Mouse (Mus musculus) mature B cell (primary cell): ENCODE results near the gene Fstl3.

Source experiments
- in situ Hi-C: fragments of 300-500 bp; cut with MboI; formaldehyde crosslinking; loops from 2 replicates; pipeline ENCODE4 v1.14.3; 2019

The Fstl3 gene

DNA sequence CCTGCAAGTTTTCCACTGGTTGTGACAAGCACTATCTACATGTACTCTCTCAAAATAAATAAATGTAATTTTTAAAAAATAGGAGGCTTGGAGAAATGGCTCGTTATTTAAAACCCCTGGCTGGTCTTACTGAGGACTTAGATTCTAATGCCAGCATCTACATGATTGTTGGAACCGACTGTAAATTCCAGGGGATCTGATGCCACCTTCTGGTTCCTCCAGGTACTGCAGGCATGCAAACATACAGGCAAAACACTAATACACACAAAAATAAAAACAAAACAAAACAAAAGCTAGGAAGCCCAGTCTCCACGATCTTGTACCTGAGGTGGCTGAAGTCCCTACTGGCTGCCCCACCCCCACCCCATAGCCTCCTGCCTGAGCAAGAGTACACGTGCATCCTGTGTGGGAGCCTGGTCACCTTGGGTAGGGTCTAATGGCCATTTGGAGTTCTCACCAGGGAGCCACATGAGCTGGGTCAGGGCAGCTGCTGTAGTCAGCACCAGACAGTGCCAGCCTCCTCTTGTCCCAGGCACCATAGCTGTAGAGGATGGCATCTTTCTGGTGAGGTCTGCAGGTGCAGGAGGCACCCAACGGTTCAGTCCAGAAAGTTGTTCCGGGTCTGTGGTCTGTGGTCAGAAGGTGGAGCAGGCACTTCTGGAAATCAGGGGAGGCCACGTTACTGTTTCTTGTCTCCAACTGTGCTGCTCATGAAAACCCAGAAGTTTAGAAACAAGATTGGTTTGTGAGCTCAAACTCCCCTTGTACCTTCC, 11.5 kb downstream of the Fstl3 start:
- in situ Hi-C loops, result no loop called here

DNA sequence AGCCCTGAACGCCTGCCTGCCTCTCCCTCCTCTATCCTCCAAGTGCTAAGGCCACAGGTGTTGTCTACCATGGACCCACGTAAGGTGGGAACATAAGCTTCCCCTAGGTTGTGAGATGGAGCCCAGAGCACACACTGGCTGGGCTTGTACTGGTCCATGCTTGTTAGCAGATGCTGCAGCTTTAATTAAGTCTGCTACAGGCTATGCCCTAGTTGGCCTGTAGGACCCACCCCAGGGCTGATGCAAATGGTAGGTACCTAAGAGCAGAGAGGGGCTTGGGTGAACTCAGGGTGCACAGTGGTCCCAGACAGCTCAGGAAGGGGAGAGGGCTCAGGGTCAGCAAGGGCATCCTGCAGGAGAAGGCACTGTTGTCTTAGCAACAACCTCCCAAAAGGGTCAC, 12.5 kb downstream of the Fstl3 start:
- in situ Hi-C loops, result no loop called here

GRCm38 (mm10) chr10:79790861-79791260, 13.8 kb downstream of the Fstl3 start, which contains the start of gene Prss57:
TSS of gene Prss57 (minus strand) at chr10:79790961.
- in situ Hi-C loops, result no loop called here

DNA sequence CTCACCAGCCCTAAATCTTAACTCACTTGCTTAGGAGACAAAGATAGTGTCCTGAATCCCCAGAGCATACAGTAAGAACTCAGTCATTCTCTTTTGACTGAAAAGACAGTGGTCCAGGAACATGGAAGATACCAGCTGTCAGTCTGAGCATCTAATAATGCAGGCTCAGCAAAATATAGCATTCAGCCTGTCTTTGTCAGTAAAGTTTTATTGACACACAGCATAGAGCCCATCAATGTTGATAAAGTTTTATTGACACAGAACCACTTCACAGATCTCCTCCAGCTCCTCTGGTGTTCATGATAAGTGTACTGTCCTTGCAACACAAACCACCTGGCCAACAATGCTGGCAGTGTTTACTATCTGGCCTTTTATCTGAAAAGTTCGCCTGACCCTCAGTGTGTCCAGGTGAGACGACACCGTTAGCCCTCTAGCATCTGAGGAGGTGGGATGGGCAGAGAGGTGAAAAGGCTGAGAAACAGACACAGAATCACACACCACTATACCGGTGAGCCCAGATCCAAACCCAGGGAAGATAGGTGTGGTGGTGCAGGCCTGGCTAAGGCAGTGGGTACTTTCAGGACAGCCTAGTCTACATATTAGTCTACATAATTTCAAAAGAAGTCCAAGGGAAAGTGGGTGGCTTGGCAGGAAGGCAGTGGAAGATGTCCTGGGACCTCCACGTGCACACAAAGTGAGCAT, 15.4 kb downstream of the Fstl3 start:
- in situ Hi-C loops, result no loop called here

DNA sequence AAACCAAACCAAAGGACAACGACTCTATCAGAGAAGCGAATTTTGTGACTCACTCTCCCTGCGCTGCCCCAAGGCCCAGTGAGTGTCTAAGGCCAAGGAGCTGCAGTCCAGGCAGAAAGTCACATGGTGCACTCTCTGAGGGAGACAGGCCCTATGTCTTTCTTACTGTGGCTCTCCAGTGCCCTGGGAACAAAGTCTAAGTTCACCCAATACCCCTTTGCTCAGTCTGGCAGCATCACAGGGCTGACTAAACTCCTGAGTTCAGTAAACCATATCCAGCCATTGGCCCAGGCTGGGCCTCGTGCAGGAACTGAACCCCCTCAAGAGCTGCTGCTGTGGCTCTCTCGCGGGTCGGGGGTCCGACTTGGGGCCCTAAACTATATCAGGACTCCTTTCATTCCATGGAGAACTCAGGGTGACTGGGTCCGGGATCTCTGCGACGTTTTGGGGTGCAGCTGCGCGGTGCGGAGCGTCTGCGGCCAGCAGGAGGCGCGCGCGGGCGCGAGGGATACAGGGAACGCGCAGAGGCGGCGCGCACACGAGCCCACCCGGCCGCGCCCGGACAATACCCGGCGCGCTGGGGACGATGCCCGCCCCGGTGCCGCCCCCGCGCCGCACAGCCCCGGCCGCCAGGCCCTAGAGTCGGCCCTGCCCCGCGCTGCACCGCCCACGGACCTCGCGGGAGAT, 16.1 kb downstream of the Fstl3 start, which contains the start of gene Palm:
TSS of gene Palm (plus strand) at position 522 of the 687 bp plus-strand sequence.
- in situ Hi-C loops, result no loop called here

- in situ Hi-C loops, result no loop called here
These were observed 16.8 kb downstream of the Fstl3 start for GRCm38 (mm10) chr10:79793738-79794490.

GRCm38 (mm10) chr10:79794491-79794931, 17.4 kb downstream of the Fstl3 start:
- in situ Hi-C loops, result no loop called here

DNA sequence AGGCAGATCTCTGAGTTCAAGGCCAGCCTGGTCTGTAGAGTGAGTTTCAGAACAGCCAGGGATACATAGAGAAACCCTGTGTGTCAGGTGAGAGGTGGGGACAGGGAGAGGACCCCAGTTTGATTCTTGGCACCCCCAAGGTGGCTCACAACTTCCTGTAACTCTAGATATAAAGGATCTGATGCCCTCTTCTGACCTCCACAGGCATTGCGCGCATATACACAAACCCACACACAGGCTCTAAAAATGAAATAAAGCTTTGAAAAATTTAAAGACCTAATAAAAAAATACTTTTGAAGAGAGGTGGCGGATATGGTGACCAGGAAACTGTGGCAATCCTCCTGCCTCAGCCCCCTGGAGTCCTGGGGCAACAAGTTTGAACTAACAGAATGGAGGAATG, 18.8 kb downstream of the Fstl3 start:
- in situ Hi-C loops, result no loop called here

DNA sequence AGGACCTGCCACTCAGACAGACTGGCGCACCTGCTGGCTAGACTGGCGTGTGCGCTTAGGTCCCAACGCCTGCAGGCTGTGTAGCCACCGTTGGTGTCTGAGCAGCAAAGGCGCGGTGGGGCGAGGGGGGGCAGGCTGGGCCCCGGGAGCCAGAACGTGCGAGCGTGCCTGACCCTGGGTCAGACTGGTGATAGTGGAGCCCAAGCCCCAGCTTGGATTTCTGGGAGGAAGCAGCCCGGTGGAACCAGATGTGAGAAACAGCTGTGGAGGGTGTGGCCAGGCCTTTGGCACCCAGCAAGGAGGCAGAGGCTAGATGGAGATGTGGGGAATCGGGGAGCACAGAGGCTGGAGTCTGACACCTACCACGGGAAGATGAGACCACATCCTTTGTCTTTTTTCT, 20.3 kb downstream of the Fstl3 start:
- in situ Hi-C loops, result no loop called here

GRCm38 (mm10) chr10:79798289-79798928, 21.3 kb downstream of the Fstl3 start:
- in situ Hi-C loops, result no loop called here

DNA sequence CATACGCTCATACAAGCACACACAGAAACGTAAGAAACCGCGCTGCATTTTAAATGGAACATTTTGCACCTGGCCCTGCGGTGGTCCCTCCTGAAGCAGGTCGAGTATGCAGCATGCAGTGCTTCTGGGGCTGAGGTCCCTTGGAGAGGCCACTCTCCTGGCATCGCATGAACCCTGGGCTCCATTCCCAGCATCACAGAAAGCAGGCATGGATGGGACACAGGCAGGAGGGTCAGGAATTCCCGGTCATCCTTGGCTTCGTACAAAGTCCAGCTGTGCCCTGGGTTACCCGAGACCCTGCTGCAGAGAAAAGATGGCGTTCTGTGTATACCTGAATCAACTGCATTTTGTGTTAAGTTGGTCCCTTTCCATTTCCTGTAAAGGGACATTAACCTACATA, 23.4 kb downstream of the Fstl3 start:
- in situ Hi-C loops, result no loop called here

- in situ Hi-C loops, result no loop called here
These were observed 24.8 kb downstream of the Fstl3 start for GRCm38 (mm10) chr10:79801837-79802236.

DNA sequence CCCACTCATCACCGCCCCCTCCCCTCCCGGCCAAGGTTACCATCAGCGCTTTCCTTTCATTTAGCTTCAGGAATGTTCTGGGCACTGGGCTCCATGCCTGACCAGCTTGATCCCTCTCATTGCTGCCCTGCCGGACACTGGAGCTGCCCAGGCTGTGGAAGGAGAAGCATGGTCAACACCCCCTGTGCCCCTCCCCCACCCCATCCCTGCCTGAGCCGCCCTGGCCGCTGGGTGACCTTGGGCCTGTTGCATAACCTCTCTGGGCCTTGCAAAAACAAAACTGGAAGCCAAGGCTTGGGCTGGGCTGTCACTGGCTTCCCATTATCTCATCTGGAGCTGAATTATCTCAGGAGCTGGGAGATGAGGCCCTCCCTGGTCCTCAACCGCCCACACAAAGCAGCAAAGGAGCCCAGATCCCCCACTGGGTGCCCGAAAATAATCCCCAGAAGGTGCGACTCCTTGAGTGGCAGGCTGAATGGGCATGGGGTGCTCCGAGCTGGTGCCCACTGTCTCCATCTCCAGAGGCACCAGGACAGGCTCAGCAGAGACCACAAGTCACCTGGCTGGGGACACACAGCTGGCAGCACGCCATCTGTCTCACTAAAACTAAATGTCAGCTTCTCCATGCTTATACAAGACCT, 25.4 kb downstream of the Fstl3 start:
- in situ Hi-C loops, result no loop called here

DNA sequence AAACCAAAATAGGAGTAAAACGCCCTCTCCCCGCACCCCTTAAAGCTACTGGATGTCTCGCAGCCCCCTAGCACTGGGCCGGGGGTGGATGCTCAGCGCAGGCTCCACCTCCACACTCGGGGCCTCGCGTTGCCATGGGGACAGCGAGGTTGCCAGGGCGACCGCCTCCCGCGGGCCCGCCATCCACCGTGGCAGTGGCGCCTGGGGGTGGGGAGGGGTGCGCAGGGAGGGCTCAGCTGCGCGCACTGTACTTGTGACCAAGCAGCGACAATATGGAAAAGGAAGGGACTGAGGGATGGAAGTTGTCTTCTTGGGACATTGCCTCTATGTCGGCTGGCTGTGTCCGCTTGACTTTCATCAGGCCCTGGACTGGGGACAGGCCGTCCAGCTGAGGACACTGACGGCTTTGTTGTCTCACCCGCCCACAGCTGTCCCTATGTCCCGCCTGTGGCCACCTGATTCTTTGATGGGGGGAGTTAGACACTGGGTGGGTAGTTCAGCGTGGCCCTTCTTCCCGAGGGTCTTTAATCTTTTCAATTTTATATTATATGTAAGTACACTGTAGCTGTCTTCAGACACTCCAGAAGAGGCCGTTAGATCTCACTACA, 26.7 kb downstream of the Fstl3 start:
- in situ Hi-C loops, result no loop called here

- in situ Hi-C loops, result no loop called here
These were observed 28.6 kb downstream of the Fstl3 start for GRCm38 (mm10) chr10:79805636-79806035.

- in situ Hi-C loops, result no loop called here
These were observed 29.3 kb downstream of the Fstl3 start for GRCm38 (mm10) chr10:79806331-79806730.

- in situ Hi-C loops, result no loop called here
These were observed 29.9 kb downstream of the Fstl3 start for GRCm38 (mm10) chr10:79806972-79807371.

GRCm38 (mm10) chr10:79807826-79808225, 30.8 kb downstream of the Fstl3 start:
- in situ Hi-C loops, result no loop called here

DNA sequence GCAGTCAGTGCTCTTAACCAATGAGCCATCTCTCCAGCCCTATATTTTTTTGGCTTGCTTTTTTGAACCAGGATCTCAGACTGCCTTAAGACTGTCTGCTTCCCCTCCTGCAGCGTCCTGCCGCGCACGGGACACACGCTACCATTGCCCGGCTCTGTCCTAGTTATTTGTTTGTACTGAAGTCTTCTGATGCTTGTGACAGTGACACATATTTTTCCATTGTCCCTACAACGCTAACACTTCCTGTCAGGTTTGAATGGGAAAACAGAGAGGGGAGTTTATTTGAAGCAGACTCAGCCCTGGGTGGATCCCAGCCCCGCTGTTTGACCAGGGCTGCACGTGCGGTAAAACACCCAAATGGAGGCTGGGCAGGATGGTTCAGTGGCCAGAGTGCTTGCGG, 31.7 kb downstream of the Fstl3 start:
- in situ Hi-C loops, result no loop called here
